Mouse (Mus musculus): ENCODE measurements around the gene Gm20834.
"Not testable (repeated sequence)": the region's sequence is repeated elsewhere in the genome, so short reads cannot be mapped to it uniquely, and the experiment has no call there.

Gene Gm20834

DNA sequence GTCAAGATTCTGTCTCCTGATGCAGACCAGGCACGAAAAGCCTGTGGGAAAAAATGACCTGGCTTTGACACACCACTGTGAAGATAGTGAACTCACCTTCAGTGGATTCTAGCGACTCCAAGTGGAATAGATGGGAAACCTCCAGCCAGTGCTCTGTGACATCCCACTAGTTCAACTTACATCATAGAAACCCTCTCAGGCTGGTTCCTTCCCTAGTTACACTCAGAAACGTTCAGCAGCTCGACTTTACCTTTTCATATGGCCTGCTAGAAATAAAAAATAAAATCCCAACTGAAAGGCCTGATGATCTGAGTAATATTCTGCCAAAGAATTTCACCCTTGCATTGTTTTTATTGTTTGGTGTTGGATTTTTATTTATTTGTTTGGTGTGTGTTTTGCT, at the start of gene Gm20834:
Gene Gm20834, minus strand, starts transcription at position 101 of the 400 bp plus-strand sequence.
- not testable (repeated sequence) for DNase-seq
